Mouse (Mus musculus) hindbrain, embryonic 11.5 days (tissue): Measurements from ENCODE around the gene Elp4. TPM values are rescaled to one million over a fixed set of nuclear protein-coding genes. Genes with fewer than 3 reads are reported as not detected.
A peak's percentile ranks its signal among the peaks of the same experiment; 100 is the strongest.

Experiments
- ATAC-seq: fragments of 200-750 bp; cut with Nextera tagmentation; 2 replicates; pipeline ENCODE4 v1.8.0; 2017; ENCODE audit warnings: mild to moderate bottlenecking, moderate TSS enrichment, moderate library complexity; ENCODE audit not compliant: low FRiP score
- DNase-seq: peaks from one replicate; pipeline ENCODE4 v3.0.0-alpha.2; 2015; ENCODE audit warnings: low spot score
- H3K27ac ChIP-seq: fragments of 300-500 bp; sonication (generic); 2 replicates; pipeline ENCODE4 v1.5.1; 2014; ENCODE audit warnings: mild to moderate bottlenecking, low read depth, low read length
- H3K27me3 ChIP-seq: fragments of 300-500 bp; sonication (generic); 2 replicates; pipeline ENCODE4 v1.6.1; 2014; ENCODE audit warnings: mild to moderate bottlenecking, low read length, moderate library complexity, mixed read lengths; ENCODE audit not compliant: control insufficient read depth, insufficient read depth
- H3K36me3 ChIP-seq: fragments of 300-500 bp; sonication (generic); 2 replicates; pipeline ENCODE4 v1.6.1; 2014; ENCODE audit warnings: mild to moderate bottlenecking, low read length, moderate library complexity, mixed read lengths; ENCODE audit not compliant: control insufficient read depth, insufficient read depth
- H3K4me1 ChIP-seq: fragments of 300-500 bp; sonication (generic); replicated peaks from 2 replicates; pipeline ENCODE4 v1.6.1; 2014; ENCODE audit warnings: low read length, mixed read lengths; ENCODE audit not compliant: control insufficient read depth, insufficient read depth
- H3K4me2 ChIP-seq: fragments of 300-500 bp; sonication (generic); replicated peaks from 2 replicates; pipeline ENCODE4 v1.6.1; 2014; ENCODE audit warnings: mild to moderate bottlenecking, low read depth, low read length
- H3K4me3 ChIP-seq: fragments of 300-500 bp; sonication (generic); 2 replicates; pipeline ENCODE4 v1.5.1; 2014; ENCODE audit warnings: low read depth, low read length
- H3K9ac ChIP-seq: fragments of 300-500 bp; sonication (generic); 2 replicates; pipeline ENCODE4 v1.6.1; 2014; ENCODE audit warnings: low read depth, low read length
- H3K9me3 ChIP-seq: fragments of 300-500 bp; sonication (generic); 2 replicates; pipeline ENCODE4 v1.6.1; 2016; ENCODE audit warnings: low read length; ENCODE audit not compliant: control insufficient read depth
- WGBS: fragments of 180-500 bp; shearing (Covaris S2); extraction: QIAGEN DNeasy Blood & Tissue Kit; methylation state at CpG from one replicate; pipeline ENCODE4 v1.1.7; 2014; 5-methylcytosine and 5-hydroxymethylcytosine counted together
- polyA plus RNA-seq: library from polyadenylated mRNA; unstranded; fragments of >200 nt; fragmentation: Nextera tagmentation; extraction: Ambion mirVana; gene quantifications from 2 replicates; pipeline ENCODE4 v1.2.1, GENCODE M21; 2014

Gene Elp4
- polyA plus RNA-seq, 1 experiment from 2014 or later = 61.9 TPM

DNA sequence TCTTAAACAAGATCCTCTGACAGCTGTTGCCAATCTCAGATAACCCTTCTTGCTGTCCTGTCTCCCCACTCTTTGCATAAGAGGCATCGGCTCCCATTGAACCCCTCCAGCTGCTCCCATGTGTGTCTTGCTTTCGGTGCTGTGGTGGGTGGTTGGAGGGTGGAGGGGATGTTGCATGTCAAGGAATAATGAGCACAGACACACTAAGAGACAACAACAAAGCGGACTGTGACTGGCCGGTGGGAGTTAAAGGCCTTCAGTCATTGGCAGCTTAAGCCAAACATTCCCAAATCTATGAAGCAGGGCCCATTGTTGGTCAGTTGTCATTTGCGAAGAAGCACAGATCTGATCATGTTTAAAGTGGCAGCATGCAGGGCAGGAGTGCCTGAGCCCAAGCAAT is 206.6 kb downstream of the Elp4 start:
- Histone ChIP-seq H3K27me3 (no peaks in the 10 kb centered on the region; the same call in 1 of the 2 replicates), H3K36me3 (no peaks in the 10 kb centered on the region), H3K4me3 (no peak overlapping the region), H3K9me3 (no peaks in the 10 kb centered on the region), H3K4me1 (no peaks in the 10 kb centered on the region), H3K9ac (no peak overlapping the region), H3K27ac (no peak overlapping the region), H3K4me2 (no peak overlapping the region)
- 69% methylated on average over 5 of the region's 5 CpGs for WGBS
- ATAC-seq = peak; percentile 26; the same call in 1 of the 2 replicates
- DNase-seq = no peak

- DNase-seq = peak; percentile 49
- no peaks in the 10 kb centered on the region for H3K36me3 ChIP-seq
- H3K4me2 ChIP-seq = no peak overlapping the region
- no peaks in the 10 kb centered on the region for H3K9me3 ChIP-seq
- WGBS = 4% methylated on average over 10 of the region's 10 CpGs
- no peak for ATAC-seq
- no peak overlapping the region for H3K4me3 ChIP-seq
- H3K27me3 ChIP-seq = peaks cover 25% of the 10 kb centered on the region
- peaks cover 8% of the 10 kb centered on the region for H3K4me1 ChIP-seq
- no peak overlapping the region for H3K27ac ChIP-seq
- H3K9ac ChIP-seq = no peak overlapping the region
Measured at GRCm38 (mm10) chr2:105691296-105691695, 213.1 kb downstream of the Elp4 start.

DNA sequence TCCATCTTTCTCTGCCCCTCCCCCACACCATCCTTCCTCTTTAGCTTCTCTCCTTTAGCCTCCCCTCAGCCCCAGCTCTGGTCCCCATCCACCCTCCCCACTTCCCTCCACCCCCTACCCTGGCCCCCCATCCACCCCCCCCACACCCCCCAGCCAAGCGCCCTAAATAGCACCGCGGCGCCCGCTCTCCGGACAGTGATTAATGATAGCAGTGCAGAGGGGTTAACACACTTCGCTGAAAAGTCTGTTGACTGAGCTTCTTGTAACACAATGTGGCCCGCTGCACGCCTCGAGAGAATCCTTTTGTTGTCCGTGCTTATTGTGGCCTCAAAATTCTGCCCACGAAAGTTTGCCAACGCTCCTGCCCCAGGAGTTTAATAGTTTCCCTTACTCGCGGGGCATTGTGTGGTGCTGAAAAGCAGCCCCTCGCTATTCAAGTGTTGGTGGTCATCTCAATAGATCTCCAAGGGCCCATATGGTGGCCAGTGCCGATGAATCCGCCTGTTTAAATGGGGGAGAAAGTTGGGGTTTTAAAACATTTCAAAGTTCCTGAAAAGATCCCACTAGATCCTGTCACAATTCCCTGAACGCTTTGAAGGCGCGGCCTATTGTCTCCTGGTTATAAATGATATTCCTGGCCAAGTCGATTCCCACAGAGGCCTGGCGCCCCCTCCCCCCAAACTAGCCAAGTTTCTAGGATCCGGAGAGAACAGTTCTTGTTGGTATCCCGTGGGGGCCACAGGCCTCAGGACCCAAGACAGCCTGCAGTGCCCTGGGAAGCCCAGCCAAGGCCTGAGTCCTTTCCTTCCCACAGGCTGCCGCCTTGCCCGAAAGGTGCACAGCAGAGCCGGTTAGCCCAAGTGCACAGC is 214.4 kb downstream of the Elp4 start:
- no peaks in the 10 kb centered on the region for H3K36me3 ChIP-seq
- peaks cover 35% of the 10 kb centered on the region for H3K27me3 ChIP-seq
- peak overlapping the region; percentile 19; the same call in 1 of the 2 replicates for H3K4me3 ChIP-seq
- H3K27ac ChIP-seq = peak overlapping the region; percentile 76
- peaks cover 8% of the 10 kb centered on the region for H3K4me1 ChIP-seq
- ATAC-seq = peak; percentile 85
- H3K9me3 ChIP-seq = no peaks in the 10 kb centered on the region
- peak; percentile 80 for DNase-seq
- H3K9ac ChIP-seq = no peak overlapping the region
- H3K4me2 ChIP-seq = peak overlapping the region; percentile 32
- WGBS = 2% methylated on average over 28 of the region's 28 CpGs

DNA sequence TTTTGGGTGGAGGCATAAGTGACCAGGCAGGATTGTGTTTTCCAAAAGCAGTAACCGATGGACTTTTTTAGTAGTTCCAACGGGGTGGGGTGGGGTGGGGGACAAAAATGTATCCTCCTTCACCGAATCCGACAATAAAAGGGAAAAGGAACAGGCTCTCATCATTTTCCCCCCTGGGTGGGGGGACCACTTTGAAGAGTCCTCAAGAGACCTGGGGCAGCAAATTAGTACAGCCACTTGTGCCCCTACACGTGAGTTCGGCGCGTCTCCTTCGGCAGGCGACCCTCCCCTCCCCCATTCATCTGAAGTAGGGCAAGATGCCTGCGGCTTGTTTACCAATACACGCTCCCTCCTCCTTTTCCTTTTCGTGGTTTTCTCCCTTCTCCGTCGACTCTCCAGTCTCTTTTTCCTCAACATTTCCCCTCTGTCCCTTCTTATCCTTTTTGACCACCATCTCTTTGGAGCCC is 215.0 kb downstream of the Elp4 start:
- Histone ChIP-seq H3K27ac (peak overlapping the region; percentile 76), H3K9me3 (no peaks in the 10 kb centered on the region), H3K27me3 (peaks cover 40% of the 10 kb centered on the region), H3K9ac (no peak overlapping the region; the same call in 1 of the 2 replicates), H3K4me3 (peak overlapping the region; percentile 19), H3K36me3 (no peaks in the 10 kb centered on the region), H3K4me1 (peaks cover 8% of the 10 kb centered on the region), H3K4me2 (peak overlapping the region; percentile 32)
- DNase-seq (peak; percentile 80), ATAC-seq (peak; percentile 52)
- WGBS = under 1% methylated on average over 15 of the region's 15 CpGs

GRCm38 (mm10) chr2:105688436-105689303 is 215.7 kb downstream of the Elp4 start:
- H3K27ac ChIP-seq = peak overlapping the region; percentile 76
- H3K9me3 ChIP-seq = no peaks in the 10 kb centered on the region
- peaks cover 8% of the 10 kb centered on the region for H3K4me1 ChIP-seq
- H3K27me3 ChIP-seq = peaks cover 42% of the 10 kb centered on the region
- no peaks in the 10 kb centered on the region for H3K36me3 ChIP-seq
- peak overlapping the region; percentile 19 for H3K4me3 ChIP-seq
- no peak for ATAC-seq
- peak overlapping the region; percentile 17; the same call in 1 of the 2 replicates for H3K9ac ChIP-seq
- WGBS = under 1% methylated on average over 25 of the region's 25 CpGs
- H3K4me2 ChIP-seq = peak overlapping the region; percentile 32
- DNase-seq = peak; percentile 66

DNA sequence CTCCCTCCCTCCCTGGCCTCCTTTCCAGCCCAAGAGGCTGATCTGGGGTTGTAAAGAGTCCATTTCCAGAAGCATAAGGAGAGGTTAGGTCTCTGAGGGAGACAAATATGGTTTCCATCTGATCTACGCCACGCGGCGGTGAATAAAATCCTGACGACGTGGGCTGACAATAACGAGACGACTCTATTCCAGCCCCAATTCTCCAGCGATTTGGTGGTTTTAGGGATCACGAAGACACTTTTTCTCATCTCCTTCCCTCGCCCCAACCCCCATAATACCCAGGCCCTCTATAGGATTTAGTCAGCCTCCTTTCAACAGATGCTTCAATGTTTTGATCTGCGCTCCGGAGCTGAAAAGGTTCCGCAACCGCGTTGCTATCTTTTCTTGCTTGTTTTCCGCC is 216.4 kb downstream of the Elp4 start:
- Histone ChIP-seq H3K4me3 (peak overlapping the region; percentile 15; the same call in 1 of the 2 replicates), H3K4me1 (peaks cover 10% of the 10 kb centered on the region), H3K36me3 (no peaks in the 10 kb centered on the region), H3K4me2 (peak overlapping the region; percentile 32), H3K27me3 (peaks cover 46% of the 10 kb centered on the region), H3K27ac (0 out of 2 replicates have a peak overlapping the region, but pooled peaks have one; percentile 56), H3K9me3 (no peaks in the 10 kb centered on the region), H3K9ac (peak overlapping the region; percentile 38; the same call in 1 of the 2 replicates)
- WGBS = 2% methylated on average over 17 of the region's 17 CpGs
- DNase-seq (peak; percentile 64), ATAC-seq (no peak)

- H3K9me3 ChIP-seq = no peaks in the 10 kb centered on the region
- H3K27me3 ChIP-seq = peaks cover 44% of the 10 kb centered on the region
- H3K36me3 ChIP-seq = no peaks in the 10 kb centered on the region
- DNase-seq = peak; percentile 76
- peaks cover 10% of the 10 kb centered on the region for H3K4me1 ChIP-seq
- peak overlapping the region; percentile 15; the same call in 1 of the 2 replicates for H3K4me3 ChIP-seq
- H3K9ac ChIP-seq = peak overlapping the region; percentile 38; the same call in 1 of the 2 replicates
- ATAC-seq = 0 out of 2 replicates have a peak, but pooled peaks have one; percentile 8
- peak overlapping the region; percentile 32 for H3K4me2 ChIP-seq
- 7% methylated on average over 13 of the region's 13 CpGs for WGBS
- H3K27ac ChIP-seq = 0 out of 2 replicates have a peak overlapping the region, but pooled peaks have one; percentile 56
Measured at GRCm38 (mm10) chr2:105687317-105687991, 216.9 kb downstream of the Elp4 start.
